ENCODE assay signal across 10 mouse cellular contexts in the genomic region with DNA sequence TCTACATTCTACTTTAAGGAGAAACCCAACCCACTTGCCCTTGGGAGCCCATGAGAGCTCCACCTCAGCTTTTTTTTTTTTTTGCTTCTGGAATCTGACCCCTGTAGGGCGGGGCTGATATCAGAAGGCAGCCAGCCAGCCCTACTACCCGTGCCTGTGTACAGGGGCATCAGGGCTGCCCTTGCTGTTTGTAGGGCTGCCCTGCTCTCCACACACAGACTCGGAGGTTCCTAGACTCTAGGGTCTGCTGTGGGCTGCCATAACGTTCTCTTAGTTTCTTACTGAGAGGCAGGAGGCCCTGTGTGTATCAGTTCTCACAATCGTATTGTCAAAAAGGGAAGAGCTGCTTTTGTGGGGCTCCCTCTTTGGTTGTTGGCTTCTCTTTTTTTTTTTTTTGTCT. TPM values are rescaled to one million over a fixed set of nuclear protein-coding genes. Genes with fewer than 3 reads are reported as not detected.
DNase-seq lines count a peak whose midpoint lies in the region; TF ChIP-seq lines count a peak whose summit lies in the region.
"Had no signal": no experiment of that assay in that cellular context is flagged by ENCODE, and none has a peak within 500 bp of the region (broad histone marks: within the 10 kb centered on the region; RNA-seq: fewer than 3 reads in every experiment).

No protein-coding gene starts in this region.

- H3K27me3 ChIP-seq in spleen, adult 2 months (ENCODE audit: control insufficient read depth, insufficient read depth, low read length), result no peaks in the 10 kb centered on the region

- H3K4me1 ChIP-seq in spleen, adult 2 months (ENCODE audit: control insufficient read depth, insufficient read depth, insufficient read length), result peaks cover 10% of the 10 kb centered on the region; the same call in 1 of the 2 replicates

- peak overlapping the region; percentile 43; the same call in 1 of the 2 replicates for H3K27ac ChIP-seq in spleen, adult 2 months (ENCODE audit: insufficient read depth, low read length)

- H3K36me3 ChIP-seq in spleen, adult 2 months (ENCODE audit: control insufficient read depth, insufficient read depth, low read length), result peaks cover 29% of the 10 kb centered on the region

- TF ChIP-seq CTCF in spleen, adult 2 months (IDR thresholded peaks at IDR 0.05; ENCODE audit: extremely low read depth, insufficient read depth, insufficient read length, insufficient replicate concordance), result no peak

- DNase-seq in embryo, embryonic 10 days (ENCODE audit: low spot score), result peak; percentile 55
- DNase-seq in embryo, embryonic 9.5 days (ENCODE audit: extremely low spot score), result no peak
- DNase-seq in spleen, adult 2 months (ENCODE audit: low read depth in 1 of 2, low spot score in 2 of 2), result no peak
- no peak for DNase-seq in spleen, postnatal 14 days (ENCODE audit: low spot score in 2 of 2)
- DNase-seq in kidney, postnatal 36 days, result peak; percentile 80 to 84
- no peak for DNase-seq in cerebellum, postnatal 25 days
- no peak for DNase-seq in cerebellum, postnatal 10 days
- DNase-seq in urinary bladder, postnatal 25 days (ENCODE audit: low spot score), result no peak
- DNase-seq: layer of hippocampus, postnatal 36 days had no signal

- no peak for TF ChIP-seq POLR2A in spleen, adult 2 months (IDR thresholded peaks at IDR 0.05; ENCODE audit: low read depth, low read length)

- no peak overlapping the region for H3K4me3 ChIP-seq in spleen, adult 2 months (ENCODE audit: extremely low read depth, insufficient read depth, insufficient read length)

- WGBS in spleen, adult 2 months, result 64% methylated on average over 5 of the region's 5 CpGs

RNA-seq across cellular contexts. Expression of gene Lasp1, which starts 18.6 kb away (rescaled TPM):
- polyA plus RNA-seq in spleen, adult 2 months (2012; rRNA removed), result 69.4 and 75.2 TPM in 2 replicates

RNA-seq across cellular contexts. Expression of gene B230217C12Rik, which starts 23.2 kb away (rescaled TPM):
- 1.8 and 3.1 TPM in 2 replicates for polyA plus RNA-seq in spleen, adult 2 months (2012; rRNA removed)

RNA-seq across cellular contexts. Expression of gene Rpl23, which starts 35.1 kb away (rescaled TPM):
- polyA plus RNA-seq in spleen, adult 2 months (2012; rRNA removed), result 96.9 and 98.1 TPM in 2 replicates

RNA-seq across cellular contexts. Expression of gene 1700001P01Rik, which starts 41.7 kb away (rescaled TPM):
- not detected in 2 replicates for polyA plus RNA-seq in spleen, adult 2 months (2012; rRNA removed)
- polyA plus RNA-seq: embryonic facial prominence, embryonic 14.5 days had no signal

RNA-seq across cellular contexts. Expression of gene Cwc25, which starts 51.0 kb away (rescaled TPM):
- 6.7 TPM in 2 replicates for polyA plus RNA-seq in spleen, adult 2 months (2012; rRNA removed)

Comparison
In these comparisons a context has a peak if more than half of its experiments do, and no peak if none do; other contexts are left out.
1. DNase-seq: peak in embryo, embryonic 10 days (single experiment) and kidney, postnatal 36 days (2 of 2); none in embryo, embryonic 9.5 days (single experiment), spleen, adult 2 months (0 of 2), spleen, postnatal 14 days (0 of 2), cerebellum, postnatal 25 days (0 of 2), cerebellum, postnatal 10 days (0 of 2) and urinary bladder, postnatal 25 days (single experiment).